Mouse (Mus musculus) brain, embryonic 14.5 days (tissue): Measurements from ENCODE around the gene Ascl5. TPM values are rescaled to one million over a fixed set of nuclear protein-coding genes. Genes with fewer than 3 reads are reported as not detected.

ENCODE experiments used
- DNase-seq: peaks from one replicate; pipeline ENCODE4 v3.0.0-alpha.2; 2011; ENCODE audit warnings: low read depth
- CTCF ChIP-seq: fragments of 200-500 bp; IDR thresholded peaks from 2 replicates; pipeline ENCODE4 v1.5.1; 2012; ENCODE audit warnings: inconsistent platforms, mild to moderate bottlenecking, moderate library complexity, borderline replicate concordance; ENCODE audit not compliant: insufficient read depth, insufficient read length; ENCODE audit errors: extremely low read depth
- POLR2A ChIP-seq: fragments of 200-500 bp; IDR thresholded peaks from 2 replicates; pipeline ENCODE4 v1.6.1; 2012; ENCODE audit warnings: mild to moderate bottlenecking, inconsistent platforms, borderline replicate concordance; ENCODE audit not compliant: poor library complexity, insufficient read depth, insufficient read length, severe bottlenecking; ENCODE audit errors: extremely low read depth
- polyA plus RNA-seq: library from polyadenylated mRNA; depleted of rRNA; stranded (reverse); fragments of >200 nt; gene quantifications from 2 replicates; pipeline ENCODE4 v1.2.3, GENCODE M21; 2012

Ascl5 gene
- polyA plus RNA-seq, 1 experiment, result 0.30 TPM

DNA sequence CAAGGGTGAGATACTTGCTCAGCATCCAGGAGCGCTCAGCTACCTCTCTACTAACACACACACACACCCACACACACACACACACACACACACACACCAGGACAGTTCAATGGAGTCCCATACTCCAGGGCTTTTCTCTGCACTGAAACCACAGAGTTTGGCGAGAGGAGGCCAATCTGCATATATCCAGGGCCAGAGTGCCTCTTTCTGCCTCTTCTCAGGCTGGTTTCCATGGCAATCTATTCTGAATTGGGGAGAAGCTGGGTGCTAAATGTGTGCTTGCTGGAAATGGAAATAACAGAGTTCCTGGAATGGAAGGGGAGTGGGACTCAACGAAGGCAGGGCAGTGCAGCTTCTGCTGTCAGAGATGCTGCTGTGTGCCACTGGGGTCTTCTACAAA lies 5.2 kb downstream of the Ascl5 start:
- TF ChIP-seq POLR2A (no peak), CTCF (no peak)
- peak; percentile 84 for DNase-seq

DNA sequence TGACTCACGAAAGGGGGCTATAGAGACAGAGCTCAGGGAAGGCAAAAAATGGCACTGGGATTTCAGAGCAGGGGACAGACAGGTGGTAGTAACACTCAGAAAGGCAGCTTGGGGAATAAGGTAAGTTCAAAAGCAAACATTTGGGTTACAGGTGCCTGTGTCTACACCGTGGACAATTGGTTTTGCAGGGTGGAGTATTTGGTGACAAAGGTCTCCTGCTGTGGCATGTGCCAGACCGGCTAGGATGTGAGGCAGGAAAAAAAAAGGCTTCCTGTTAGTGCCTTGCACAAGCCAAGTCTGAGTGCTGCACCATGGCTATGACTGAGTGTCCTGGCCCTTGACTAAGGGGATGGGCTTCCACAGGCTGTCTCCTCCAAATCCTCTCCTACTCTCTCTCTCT lies 8.0 kb downstream of the Ascl5 start:
- TF ChIP-seq CTCF (no peak), POLR2A (no peak)
- DNase-seq, result no peak

DNA sequence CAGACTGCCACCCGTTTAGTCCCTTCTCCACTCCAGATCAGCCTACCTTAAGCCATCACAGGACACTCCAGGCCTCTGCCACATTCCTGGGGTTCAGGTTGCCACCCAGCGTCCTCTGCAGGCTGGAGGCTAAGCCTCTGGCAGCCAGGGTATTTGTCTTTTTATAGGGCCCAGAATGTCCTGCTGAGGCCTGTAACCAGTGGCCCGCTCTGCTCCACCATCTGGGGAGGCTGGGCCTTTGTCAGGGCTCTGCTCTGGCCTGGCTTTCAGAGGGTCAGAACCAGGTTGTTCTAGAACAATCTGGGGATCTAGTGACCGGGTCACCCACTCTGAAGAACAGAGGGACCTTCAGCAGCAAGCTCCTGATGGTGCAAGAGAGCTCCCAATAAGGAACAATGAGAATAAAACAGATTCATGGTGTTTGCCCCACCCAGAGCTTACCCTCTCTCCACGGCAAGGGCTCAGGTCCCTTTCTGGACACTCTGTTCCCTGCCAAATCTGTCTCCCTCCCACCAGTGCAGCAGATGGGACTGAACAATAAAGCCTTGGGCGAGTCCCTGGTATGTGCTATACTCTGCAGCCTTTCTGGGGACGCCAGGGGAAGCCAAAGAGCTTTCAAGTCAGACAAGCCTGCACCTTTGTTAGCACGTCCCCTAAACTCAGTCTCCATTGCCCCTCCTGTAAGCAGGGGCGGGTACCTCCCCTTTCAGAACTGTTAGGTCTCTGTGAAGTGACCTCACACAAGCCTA lies 10.6 kb downstream of the Ascl5 start:
- peak; percentile 61 for DNase-seq
- TF ChIP-seq CTCF (no peak), POLR2A (no peak)

DNA sequence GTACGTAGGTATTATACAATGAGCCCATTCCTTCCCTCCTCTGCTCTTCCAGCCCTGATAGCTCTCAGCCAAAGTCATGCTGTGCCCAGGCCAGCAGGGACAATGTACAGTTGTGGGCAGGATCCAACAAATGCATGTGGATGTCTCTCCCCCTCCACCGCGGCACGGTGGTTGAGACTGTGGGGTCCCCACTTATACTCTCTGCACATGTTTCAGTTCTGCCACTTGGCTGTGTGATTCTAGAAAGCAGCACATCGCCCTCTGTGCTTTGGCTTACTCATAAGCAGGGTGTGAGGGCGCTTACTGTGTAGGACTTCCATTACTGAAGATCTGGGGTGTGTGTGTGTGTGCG lies 11.2 kb downstream of the Ascl5 start:
- DNase-seq, result no peak
- no peak for TF ChIP-seq POLR2A

DNA sequence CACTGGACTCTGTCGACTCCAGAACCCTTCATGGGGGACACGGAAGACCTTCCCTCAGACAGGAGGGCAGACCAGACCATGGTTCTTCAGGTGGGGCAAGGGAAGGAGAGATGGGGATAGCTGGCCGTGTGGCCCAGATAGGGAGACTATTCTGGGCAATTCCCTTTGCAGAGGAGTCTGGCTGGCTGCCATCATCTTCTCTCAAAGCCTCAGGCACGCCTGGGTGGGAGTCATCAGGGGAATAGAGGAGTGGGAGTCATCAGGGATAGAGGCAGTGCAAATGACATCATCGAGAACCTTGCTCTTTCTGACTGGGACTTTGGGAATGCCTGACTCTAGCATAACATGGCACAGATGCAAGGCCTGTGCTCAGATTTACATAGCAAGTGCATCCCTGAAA lies 13.4 kb downstream of the Ascl5 start:
- no peak for DNase-seq
- TF ChIP-seq POLR2A (no peak), CTCF (no peak)

DNA sequence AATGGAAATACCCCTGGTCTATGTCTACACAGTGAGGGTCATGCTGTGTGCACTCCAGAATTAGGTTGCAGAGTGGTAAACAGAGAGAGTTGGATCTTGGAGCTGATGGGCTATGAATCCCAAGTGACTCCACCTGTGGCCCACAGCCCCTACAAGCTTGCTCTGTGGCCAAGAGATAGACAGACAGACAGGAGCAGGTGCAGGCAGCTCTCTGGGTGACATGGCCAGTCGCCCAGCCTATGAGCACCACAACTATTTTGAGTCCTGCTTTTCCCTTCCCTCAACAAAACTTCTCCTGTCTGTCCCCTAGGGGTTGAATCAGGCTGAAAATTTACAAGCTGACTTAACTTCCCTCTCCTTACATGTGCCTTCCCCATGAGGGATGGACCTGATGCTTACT lies 16.0 kb downstream of the Ascl5 start:
- TF ChIP-seq POLR2A, result no peak
- DNase-seq, result no peak

DNA sequence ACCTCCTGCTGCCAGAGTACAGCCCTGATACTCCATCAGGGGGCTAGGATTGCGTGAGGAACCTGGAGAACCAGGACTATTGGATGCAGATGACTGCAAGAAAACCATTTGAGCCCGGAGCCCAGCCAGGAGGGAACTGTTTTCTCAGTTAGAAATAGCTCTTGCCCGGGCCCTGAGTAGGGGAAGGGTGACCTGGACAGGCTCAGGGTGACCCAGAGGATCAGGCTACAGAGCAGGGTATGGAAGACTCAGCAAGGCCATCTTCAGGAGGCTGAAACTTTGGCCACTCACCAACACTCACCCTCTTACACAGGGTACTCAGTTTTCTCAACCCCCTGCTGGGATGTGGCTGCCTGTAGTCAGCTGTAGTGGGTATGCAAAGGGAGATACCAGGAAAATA lies 17.0 kb downstream of the Ascl5 start:
- no peak for TF ChIP-seq CTCF
- no peak for TF ChIP-seq POLR2A
- DNase-seq, result no peak

DNA sequence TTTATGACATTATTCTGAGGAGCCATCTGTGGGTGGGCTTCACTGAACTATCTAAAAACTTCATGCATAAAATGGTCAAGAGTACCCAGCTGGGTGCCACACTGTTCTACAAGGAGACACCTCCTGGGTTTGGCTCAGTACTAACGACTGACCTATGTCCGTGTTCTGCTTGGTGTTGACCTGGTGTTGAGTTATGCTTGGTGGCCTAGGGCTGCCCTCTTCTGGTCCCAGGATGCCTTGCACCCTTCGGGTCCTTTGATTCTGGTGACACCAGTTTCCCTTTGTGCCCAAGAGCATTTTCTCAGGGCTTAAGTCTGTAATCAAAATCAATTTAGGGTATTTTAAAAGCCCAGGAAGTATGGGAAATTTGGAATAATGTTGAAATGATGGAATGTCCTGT lies 25.5 kb downstream of the Ascl5 start:
- TF ChIP-seq CTCF (peak; percentile 72), POLR2A (no peak)
- peak; percentile 43 for DNase-seq

DNA sequence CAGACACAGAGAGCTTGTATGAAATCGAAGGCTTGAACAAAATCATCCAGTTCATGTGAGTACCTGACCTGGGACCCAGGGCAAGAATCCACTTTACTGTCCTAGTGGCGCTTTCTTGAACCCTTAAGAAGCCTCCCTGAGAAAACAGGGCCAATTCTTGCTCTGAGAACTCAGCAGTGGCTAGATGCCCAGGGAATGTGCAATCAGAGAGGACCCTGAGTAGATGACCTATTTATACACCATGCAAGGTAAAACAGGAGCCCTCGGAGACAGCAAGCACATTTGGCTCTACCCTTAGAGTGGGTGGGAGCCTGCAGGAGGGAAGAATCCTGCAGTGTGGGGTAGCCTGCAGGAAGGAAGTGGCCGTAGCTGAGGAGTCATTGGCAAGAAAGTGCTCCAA lies 27.1 kb downstream of the Ascl5 start:
- TF ChIP-seq CTCF (no peak), POLR2A (no peak)
- DNase-seq, result no peak

DNA sequence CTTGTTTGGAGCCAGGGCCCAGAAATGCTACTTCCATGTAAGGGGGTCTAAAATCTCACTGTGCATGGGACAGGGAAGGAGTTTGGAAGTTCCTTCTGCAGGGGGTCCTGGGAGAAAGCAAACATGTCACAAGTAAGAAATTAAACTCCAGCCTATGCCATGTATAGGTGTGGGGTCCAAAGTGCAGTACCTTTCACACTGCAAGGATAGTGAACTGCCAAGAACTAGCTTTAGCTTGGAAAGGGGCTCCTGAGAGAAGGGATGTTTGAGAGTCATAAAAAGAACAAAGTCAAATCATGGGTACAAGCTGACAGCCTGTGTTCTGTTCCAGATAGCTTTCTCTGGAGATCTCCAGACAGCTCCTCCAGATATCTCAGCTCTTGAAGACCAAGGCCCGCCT lies 30.6 kb downstream of the Ascl5 start:
- DNase-seq, result no peak
- TF ChIP-seq POLR2A (no peak), CTCF (no peak)

DNA sequence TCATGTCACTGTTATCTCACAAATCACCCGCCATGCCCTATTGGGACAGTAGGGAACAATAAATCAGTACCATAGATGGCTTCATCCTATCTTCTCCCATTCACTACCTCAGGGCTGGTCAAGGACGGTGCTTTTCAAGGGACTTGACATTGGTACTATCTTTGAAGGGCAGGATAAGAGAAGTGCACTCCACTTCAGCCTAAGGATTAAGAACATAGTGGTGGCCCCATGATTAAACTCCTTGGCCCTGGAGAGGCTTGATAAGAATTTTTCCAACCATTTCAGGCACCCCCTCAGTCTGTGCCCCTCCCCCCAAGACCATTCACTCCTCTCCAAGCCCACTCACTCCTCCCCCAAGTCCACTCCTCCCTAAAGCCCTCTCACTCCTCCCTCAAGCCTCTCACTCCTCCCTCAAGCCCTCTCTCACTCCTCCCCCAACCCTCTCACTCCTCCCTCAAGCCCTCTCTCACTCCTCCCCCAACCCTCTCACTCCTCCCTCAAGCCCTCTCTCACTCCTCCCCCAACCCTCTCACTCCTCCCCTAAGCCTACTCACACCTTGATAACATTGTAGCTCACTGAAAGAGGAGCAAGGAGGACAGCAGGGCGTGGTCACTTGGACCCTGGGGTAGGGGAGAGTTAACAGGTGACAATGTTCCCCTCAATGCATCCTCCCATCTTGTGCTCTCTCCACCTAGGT lies 35.5 kb downstream of the Ascl5 start:
- no peak for TF ChIP-seq POLR2A
- no peak for TF ChIP-seq CTCF
- no peak for DNase-seq
